Mouse (Mus musculus) embryo, embryonic 11 days (tissue): ENCODE data around the gene Cnn1.
A peak's percentile ranks its signal among the peaks of the same experiment; 100 is the strongest.
"Not testable (repeated sequence)": the region's sequence is repeated elsewhere in the genome, so short reads cannot be mapped to it uniquely, and the experiment has no call there.

Experiments used
- DNase-seq: peaks from one replicate; pipeline ENCODE4 v3.0.0-alpha.2; 2015

The Cnn1 gene

GRCm38 (mm10) chr9:22131226-22131981, 32.4 kb downstream of the Cnn1 start:
- DNase-seq = peak; percentile 63

GRCm38 (mm10) chr9:22132220-22132619, 33.2 kb downstream of the Cnn1 start:
- no peak for DNase-seq

GRCm38 (mm10) chr9:22134246-22134890, 35.4 kb downstream of the Cnn1 start:
- DNase-seq = no peak

DNA sequence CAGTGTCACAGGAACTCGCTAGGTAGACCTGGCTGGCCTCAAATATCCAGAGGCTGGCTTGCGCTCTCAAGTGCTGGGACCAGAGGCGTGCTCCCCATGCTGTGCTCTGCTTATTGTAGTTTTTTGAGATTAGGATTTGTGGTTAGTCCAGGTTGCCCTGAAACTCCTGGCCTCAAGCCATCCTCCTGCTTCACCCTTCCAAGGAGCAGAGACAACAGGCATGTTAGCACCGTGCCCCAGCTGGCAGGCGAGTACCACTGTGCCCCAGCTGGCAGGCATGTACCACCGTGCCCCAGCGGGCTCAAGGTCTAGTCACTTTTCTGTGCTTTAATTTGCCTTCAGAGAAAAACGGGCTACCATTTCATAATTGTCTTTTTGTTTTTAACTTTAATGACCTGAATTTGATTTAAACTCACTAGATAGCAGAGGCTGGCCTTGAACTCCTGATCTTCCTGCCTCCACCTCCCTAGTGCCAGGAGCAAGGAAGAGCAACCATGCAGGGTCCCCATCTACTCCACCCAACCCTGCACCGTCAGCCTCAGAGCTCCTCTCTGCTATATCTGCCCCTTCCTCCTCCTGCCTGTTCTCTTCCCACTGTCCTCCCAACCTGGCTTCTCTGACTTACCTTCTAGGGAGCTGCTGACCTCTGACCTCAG, 36.1 kb downstream of the Cnn1 start:
- DNase-seq = no peak

- no peak for DNase-seq
Observed at GRCm38 (mm10) chr9:22135644-22136390, 36.8 kb downstream of the Cnn1 start, which contains the start of gene Acp5. Gene Acp5 (minus strand): TSS chr9:22135711.

DNA sequence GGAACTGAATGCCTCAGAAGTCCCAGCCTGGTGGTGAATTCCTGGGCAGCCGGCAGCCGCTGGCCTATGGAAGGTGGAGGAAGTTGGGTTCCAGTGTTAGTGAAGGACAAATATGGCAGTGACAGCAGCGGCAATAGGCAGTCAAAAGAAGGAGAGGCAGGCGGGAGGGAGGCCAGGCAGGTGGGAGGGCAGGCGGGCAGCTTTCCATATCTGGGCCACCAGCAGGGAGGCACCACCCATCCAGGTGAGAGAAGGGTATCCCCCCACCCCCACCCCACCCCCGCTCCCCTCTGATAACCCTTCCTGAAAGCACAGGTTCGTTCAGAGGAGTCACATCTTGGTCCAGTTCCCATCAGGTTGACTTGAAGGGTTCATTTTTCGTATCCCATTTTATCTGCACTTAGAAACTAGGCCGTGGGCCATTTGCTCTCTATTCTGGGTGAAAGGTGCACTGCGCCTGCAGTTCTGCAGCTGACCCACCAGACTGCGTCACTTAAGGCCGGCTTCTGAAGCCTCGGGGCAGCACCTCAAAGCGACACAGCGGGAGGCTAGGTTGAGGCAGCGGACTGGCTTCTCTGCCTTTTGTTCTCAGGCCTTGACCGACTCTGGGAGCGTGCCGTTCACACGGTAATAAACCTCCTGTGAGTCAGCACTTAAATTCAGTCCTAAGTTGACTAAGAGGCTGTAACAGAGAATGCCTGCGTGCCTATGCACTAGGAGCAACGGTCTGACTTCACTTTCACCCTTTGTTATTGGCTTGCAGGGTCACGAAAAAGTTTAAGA, 37.9 kb downstream of the Cnn1 start:
- DNase-seq = peak; percentile 72

GRCm38 (mm10) chr9:22138480-22138879, 39.5 kb downstream of the Cnn1 start:
- DNase-seq = no peak

GRCm38 (mm10) chr9:22139746-22140145, 40.7 kb downstream of the Cnn1 start:
- DNase-seq = no peak

- peak; percentile 91 for DNase-seq
Observed at GRCm38 (mm10) chr9:22143108-22144037, 44.4 kb downstream of the Cnn1 start.

GRCm38 (mm10) chr9:22144304-22144965, 45.4 kb downstream of the Cnn1 start:
- no peak for DNase-seq

DNA sequence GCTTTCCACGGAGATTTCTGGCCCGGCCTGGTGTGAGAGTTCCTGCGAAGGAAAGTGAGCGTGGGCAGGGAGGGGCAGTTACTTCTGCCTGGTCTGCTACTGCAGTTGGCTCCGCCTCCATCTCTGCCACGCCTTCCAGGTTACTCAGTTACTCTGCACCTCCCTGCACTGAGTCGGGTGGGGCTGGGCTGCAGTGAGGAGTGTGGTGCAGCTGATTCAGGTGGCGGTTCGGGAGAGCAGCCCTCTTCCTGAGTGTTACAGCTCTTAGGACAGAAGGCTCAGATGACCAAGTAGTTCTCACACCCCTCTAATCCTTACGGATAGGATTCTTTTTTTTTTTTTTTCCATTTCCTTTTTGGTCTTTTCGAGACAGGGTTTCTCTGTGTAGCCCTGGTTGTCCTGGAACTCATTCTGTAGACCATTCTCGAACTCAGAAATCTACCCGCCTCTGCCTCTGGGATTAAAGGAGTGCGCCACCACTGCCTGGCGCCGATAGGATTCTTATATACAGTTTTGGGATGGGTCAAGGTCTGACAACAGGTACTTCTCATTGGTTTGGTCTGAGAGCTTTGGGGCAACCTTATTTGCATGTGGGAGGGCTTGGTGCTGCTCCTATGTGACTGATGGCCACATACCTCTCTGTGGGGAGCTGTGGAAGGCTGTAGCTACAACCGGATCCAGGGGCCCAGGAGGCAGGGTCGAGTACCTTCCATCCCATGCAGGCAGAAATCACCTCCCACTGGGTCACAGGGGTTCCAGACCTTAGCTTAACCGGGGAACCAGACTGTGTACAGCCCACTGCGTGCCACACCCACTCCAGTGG, 50.6 kb downstream of the Cnn1 start:
- DNase-seq = no peak

GRCm38 (mm10) chr9:22150249-22150693, 51.3 kb downstream of the Cnn1 start:
- not testable (repeated sequence) for DNase-seq

DNA sequence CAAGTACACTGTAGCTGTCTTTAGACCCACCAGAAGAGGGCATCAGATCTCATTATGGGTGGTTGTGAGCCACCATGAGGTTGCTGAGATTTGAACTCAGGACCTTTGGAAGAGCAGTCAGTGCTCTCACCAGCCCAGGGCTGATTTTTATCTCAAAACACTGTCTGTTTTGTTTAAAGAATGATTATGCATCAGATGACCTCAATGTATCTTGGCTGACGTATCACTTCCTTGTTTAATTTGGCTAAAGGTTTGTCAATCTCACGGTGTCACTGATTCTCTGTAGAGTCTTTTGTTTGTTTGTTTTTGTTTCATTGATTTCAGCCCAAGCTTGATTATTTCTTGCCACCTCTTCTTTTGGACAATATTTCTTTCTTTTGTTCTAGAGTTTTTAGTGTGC, 51.9 kb downstream of the Cnn1 start:
- no peak for DNase-seq

DNA sequence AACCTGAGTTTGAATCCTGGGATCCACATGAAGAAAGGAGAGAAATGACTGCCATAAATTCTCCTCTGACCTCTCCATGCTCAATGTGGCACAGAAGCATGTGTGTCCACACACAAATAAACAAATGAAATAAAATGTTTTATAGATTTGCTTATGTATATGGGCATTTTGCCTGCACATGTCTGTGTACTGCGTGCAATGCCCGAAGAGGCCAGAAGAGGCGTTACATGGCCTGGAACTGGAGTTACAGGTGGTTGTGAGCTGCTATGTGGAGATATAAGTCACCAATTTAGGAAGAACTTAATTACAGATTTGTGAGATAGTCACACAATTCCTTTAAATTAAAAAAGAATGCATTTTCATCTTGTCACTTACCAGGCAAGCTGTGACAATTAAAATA, 54.8 kb downstream of the Cnn1 start:
- DNase-seq = no peak

GRCm38 (mm10) chr9:22155614-22156013, 56.6 kb downstream of the Cnn1 start:
- peak; percentile 76 for DNase-seq

DNA sequence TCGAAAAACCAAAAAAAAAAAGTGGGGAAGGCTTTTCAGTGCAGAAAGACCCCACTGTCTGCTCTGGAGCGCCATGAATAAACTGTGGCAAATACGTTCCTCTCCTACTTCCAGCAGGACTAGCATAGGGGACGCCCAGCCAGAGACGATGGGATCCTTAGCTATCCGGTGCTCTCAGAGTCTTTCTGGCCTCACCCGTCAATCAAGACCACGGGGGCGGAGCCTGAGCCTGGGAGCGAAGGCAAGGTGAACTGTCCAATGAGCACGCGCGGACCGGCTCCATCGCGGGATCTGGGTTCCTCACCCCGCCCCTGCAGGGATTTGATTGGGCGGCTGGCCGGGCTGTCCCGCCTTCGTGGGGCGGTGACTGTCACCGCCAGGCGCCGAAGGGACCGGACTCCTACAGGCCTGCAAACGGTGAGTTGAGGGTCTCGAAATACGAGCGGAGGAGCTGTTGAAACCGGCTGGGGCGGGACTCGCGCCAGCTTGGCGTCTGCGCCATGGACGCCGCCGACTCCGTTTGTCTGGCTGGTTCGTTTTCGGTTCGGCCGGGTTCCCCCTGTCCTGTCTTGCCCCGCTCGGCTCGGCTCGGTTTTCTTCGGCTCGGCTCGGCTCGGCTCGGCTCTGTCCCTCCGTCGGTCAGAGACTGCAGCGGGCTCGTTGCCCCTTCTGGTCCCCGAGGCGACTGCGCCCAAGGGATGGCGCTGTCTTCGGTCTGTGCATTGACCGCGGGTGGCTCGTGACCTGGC, 57.7 kb downstream of the Cnn1 start, which contains the start of gene Pigyl:
TSS of gene Pigyl (plus strand) at position 350 of the 749 bp plus-strand sequence.
- peak; percentile 100 for DNase-seq

DNA sequence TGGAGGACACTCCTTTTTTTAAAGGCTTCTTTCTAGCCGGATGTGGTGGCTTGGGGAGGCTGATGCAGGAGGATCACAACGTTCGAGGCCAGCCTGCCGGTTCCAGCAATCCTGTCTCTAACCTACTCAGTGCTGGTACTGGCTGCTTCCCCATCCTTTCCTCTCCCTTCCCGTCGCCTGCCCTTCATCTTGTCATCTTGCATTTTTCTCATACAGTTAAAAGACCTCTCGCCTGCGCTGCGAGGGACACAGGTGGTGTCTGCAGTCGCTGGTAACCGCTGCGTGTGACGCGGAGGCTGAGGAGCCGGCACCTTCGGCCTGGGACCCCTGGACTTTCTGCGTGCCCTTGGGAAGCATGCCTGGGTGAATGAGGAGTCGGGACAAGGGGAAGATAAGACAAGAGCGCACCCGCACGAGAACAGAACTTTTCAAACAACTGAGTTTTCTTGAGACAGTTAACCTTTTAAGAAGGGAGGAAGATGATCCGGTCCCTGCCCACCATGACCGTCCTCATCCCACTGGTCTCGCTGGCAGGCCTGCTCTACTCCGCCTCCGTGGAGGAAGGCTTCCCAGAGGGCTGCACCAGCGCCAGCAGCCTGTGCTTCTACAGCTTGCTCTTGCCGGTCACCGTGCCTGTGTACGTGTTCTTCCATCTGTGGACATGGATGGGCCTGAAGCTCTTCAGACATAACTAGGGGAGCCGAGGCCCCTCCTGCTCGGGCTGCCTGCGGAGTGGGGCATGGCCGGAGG, 58.7 kb downstream of the Cnn1 start:
- no peak for DNase-seq
